Mouse (Mus musculus): ENCODE data around the gene Tmem182.

DNA sequence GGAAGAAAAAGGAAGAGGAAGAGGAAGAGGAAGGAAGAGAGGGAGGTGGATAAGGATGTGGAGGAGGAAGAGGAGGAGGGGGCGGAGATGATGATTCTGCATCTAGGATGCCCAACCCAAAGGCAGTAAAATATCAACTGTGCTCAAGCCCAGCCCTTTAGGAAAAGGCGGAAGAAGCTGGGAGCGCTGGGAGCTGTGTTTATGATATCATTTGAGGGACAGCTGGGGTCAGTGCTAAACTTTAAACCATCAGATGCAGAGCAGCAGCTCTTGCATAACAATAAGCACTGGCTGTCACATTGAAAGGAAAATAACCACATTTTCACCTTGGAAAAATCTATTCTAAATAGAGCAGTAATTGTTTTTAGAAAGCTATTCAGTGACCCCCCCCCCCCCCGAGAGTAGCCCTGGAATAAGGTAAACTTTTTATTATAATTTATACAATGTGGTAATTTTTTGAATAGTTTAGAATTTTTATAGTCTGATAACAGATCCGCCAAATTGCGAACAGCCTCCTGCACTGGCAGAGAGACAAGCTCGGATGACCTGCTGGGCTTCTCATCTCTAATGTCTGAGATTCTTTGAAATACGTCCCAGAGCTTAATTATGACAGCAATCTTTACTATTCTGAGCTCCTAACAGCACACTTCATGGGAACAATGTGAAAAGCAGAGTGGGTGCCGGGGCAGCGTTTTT, 68.5 kb downstream of the Tmem182 start:
- TF ChIP-seq POLR2A (IDR thresholded peaks at IDR 0.05; ENCODE audit: borderline replicate concordance, extremely low read depth, low read depth, low read length) (no peak), CTCF (IDR thresholded peaks at IDR 0.05; ENCODE audit: insufficient read depth, low read length) (no peak)

Measured in lung, adult 2 months (tissue).